Mouse (Mus musculus) naive thymus-derived CD4-positive, alpha-beta T cell, adult 2 months (primary cell): ENCODE data around the gene Rasgrf1.

Source experiments
- DNase-seq: peaks from one replicate; pipeline ENCODE4 v3.0.0-alpha.2; 2011; ENCODE audit warnings: low read depth

The Rasgrf1 gene

DNA sequence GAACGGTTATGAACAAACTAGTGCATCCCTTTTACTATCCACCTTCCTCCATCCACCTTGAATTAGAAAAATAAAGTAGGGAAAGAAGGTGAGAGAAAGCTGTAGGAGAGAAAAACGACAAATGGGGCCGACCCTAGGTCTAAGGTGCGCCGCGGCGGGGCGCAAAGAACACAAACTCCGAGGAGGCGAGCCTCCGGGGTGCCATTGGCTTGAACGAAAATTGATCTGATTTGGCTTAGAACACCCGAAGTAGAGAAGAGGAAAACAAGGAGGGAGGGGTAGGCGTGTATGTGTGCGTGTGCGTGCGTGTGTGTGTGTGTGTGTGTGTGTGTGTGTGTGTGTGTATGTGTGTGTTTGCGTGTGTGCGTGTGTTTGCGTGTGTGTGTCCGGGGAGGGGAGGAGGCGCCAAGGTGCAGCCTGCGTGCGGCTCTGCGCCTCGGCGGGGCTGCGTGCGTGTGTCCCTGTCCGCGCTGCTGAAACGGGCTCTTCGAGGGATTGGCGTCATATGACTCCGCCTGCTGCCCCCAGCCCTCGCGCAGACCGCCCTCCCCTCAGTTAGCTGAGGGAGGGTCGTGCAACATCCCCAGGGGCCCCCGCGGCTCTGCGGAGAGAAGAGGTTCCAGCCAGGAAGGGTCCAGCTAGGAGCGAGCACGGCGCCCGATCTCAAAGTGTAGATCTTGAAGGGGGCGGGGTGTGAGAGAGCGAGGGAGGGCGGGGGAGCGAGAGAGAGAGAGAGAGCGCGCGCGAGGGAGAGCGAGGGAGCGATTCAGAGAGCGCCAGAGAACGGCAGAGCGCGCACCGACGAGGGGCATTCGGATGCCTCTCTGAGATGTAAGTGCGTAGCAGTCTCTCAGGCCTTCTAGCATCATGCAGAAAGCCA, at the start of gene Rasgrf1:
TSS of gene Rasgrf1 (plus strand) at position 778 of the 880 bp plus-strand sequence.
- DNase-seq, result no peak

GRCm38 (mm10) chr9:89860145-89860544, 49.6 kb upstream of the Rasgrf1 start:
- no peak for DNase-seq

DNA sequence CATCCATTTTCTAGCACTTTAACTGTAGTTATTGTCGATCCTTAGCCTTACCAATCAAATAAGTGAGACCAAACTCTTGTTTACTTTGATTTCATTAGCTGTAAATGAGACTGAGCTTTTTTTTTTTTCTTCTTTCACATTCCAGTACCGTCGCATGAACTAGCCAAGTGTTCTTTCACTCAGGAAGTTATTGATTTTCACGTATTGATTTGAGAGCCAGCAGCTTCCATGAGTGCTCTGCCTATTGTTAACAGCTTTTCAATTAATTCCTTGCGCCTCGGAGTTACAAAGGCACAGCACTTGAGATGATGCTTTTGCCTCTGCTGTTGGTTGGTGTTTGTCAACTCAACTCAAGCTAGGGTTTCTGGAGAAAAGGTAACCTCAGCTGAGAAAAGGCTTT, 49.1 kb upstream of the Rasgrf1 start:
- no peak for DNase-seq

DNA sequence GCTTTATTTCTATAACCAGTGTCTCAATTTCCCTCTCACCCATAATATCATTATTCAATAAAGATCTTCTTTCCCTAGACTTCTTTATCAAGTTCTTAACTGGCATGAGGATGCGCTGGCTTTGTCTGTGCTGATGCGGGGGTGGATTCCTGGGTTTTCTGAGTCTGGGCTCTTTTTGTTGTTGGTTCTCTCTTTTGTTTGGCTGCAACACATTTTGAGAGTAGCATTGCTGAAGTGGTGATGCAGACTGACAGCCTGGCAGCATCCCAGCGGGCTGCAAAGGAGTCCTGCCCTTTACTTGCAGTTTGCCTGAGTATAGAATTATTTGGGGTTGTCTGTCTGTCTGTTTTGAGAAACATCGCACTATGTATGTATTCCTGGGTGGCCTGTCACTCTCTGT, 42.6 kb upstream of the Rasgrf1 start:
- no peak for DNase-seq

- DNase-seq, result no peak
These were observed 41.5 kb upstream of the Rasgrf1 start for GRCm38 (mm10) chr9:89868093-89868729.

DNA sequence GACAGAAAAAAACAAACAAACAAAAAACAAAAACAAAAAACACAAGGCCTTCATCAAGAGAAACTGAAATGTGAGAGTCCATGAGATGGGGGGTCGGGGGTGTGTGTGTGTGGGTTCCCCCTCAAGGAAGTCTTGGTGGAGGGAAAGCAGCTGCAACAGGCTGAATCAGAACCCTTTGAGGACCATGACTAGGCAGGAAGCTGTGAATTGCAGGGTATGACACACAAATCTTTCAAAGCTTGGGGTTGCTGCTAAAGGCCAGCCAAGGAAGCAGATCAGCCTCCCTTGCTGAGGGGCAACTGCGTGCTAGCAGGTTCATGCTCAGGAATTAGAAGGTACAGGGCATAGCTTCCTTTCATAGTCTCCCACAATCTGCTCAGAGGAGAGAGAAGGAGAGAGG, 40.1 kb upstream of the Rasgrf1 start:
- DNase-seq, result no peak

DNA sequence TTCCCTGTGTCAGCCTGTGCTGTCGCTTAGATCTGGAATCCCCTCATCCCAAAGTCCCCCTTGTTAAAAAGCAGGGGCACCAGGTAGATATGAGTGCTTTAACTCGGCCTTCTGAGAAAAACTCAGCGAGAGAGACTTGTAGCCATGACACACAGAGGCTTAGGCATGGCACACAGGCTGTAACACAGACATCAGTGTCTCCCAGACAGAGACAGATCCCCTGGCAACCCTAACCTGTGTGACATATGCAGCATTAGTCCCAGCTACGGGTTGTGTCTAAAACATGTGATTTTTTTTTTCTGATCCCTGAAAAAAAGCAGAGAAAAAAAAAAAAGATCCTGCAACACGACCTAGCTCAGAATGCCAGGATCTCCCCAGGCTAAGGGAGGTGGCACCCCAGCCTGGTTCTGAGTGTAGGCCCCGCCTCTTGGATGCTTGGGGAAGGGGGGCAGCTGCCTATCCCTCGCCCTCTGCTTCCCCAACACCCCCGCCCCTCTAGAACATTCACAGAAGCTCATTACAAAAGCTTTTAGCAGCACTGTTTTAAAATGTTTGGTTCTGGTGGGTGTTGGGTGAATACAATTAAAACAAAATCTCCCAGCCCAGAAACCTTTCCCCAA, 39.1 kb upstream of the Rasgrf1 start:
- DNase-seq, result no peak

GRCm38 (mm10) chr9:89872137-89872536, 37.6 kb upstream of the Rasgrf1 start:
- DNase-seq, result no peak

DNA sequence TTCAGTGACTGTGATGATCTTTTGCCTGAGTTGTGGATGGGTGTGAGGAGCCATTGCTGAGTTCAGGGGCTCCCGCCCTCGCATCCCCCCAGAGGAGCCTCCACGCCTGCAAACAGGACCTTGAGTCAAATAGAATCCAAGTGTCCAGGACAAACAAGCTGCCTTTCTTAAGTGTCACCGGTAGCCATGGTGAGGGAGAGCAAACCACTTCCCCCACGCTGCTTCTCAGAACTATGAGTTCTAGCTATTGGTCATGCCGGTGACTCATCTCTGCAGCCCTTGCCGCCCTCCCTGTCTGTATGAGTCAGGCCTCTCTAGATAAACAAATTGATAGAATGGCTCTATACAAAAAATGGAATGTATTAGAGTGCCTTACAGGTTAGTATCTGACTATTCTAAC, 35.3 kb upstream of the Rasgrf1 start:
- DNase-seq, result no peak

DNA sequence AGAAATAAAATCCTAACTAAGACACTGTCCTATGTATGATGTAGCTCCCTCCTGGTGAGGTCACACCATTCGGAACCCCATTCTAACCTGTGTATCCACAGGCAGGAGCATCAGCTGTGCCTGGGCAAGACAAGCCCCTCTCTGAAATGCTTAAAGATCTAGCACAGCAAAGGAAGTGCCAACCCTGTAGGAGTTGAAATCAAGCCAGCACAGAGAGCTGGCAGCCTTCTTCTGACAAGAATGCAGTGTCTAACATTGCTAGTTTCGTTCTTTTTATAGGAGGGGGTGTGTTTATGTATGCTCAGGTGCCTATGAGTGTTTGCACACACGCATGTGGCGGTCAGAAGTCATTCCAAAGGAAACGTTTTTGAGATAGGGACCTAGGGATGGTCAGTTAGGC, 34.2 kb upstream of the Rasgrf1 start:
- no peak for DNase-seq

- no peak for DNase-seq
These were observed 31.2 kb upstream of the Rasgrf1 start for GRCm38 (mm10) chr9:89878471-89879020.

GRCm38 (mm10) chr9:89879574-89879973, 30.1 kb upstream of the Rasgrf1 start:
- no peak for DNase-seq

- DNase-seq, result no peak
These were observed 28.2 kb upstream of the Rasgrf1 start for GRCm38 (mm10) chr9:89881552-89881951.

DNA sequence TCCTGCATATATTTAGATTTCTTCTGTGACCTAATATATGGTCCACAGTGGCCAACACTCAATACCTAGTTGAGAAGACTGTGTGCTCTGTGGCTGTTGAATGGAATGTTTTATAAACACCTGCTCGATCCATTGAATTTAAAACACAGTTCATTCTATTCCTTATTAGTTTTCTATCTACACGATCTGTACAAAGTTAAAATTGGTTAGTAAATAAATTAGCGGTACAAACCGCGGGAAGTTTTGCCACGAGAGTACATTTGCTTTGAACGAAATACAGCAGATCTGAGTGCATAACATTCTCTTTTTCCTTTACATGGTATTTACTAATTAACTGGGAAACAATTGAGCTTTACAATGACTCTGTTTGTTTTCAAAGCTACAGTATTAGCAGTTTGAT, 27.1 kb upstream of the Rasgrf1 start:
- no peak for DNase-seq

- DNase-seq, result no peak
These were observed 23.9 kb upstream of the Rasgrf1 start for GRCm38 (mm10) chr9:89885701-89886218.

DNA sequence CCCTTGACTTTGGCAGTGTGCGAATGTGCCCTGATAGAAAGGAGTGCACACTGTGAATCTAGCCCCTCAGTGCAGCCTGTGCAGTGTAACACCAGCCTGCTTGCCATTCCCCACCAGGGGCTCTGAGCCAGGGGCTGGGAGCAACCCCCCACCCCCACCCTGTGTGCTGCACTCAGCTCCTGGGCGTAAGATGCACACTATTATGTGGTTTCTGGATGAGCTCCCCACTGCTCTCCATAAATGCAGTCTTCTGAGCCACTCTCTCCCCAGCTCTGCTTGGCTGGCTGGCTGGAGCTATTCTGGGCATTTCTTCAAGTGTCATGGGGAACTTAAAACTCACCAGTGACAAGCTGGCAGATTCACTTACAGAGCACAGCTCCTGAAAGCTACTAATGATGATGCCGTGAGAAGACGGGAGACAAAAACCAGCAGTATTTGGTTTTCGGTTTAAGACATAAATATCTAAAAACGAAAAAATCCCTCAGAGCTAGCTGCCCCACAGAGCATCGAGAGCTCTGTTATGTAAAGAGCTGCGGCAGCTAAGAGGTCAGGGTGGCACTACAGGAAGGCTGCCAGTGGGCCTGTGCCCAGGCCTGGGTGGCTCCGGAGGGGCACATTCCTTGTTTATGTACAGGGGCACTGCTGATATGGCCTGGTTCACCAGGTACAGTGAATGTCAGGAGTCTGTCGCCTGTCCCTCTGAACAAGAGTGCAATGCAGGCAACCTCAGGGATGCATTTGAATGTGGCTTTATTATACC, 18.0 kb upstream of the Rasgrf1 start:
- no peak for DNase-seq

DNA sequence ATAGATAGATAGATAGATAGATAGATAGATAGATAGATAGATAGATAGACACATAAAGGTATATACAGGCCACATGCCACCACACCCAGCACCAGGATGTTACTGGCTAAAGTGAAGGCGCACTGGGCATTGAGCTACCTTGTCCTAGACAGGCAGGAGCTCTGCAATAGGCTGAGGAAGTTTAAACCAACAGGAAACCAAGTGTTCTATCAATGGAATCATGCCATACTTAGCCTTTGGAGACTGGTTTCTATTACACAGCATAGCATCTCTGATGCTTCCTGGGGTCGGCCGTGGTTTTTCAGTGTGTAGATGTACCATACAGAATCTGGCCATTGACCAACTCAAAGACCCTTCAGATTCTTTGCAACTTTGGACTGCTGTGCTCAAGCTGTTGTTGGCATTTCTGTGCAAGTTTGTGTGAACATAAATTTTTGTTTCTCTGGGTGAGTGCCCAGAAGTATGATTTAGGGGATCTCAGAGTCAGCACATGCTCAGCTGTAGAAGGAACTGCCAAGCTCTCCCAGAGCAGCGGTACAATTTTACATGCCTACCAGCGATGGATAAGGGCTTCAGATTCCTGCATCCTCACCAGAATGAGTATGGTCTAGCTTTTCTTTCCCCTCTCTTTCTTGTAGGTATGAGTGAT, 17.0 kb upstream of the Rasgrf1 start:
- no peak for DNase-seq

DNA sequence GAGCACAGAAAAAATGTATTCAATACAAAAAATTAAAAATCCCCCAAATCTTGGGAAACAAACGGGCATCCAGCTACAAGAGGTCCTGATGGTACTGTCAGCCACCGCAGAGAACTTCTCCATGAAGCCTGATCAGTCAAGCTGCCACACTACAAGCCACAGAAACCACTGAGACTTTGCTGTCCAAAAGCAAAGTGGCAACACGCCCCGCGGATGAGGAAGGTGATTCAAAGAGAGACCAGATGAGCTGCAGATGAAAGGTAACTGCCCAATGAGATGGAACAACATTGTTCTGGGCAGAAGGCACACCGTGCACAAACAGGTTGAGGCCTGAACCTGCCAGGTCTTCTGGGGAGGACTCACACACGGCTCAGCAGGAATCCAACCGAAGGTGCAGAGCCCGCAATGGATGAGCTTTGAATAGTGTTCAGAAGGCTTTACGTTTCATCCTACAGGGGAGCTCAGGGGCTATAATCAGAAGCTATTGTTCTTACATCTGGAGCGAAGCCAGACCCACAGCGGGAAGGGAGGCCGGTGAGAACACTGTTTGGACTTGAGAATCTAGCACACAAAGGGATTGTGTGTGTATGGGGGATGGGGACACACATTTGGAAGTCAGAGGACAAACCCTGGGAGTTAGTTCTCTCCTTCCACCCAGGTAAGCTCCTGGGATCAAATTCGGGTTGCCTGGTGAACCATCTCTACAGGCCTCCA, 9.4 kb upstream of the Rasgrf1 start:
- no peak for DNase-seq

- DNase-seq, result no peak
These were observed 8.5 kb upstream of the Rasgrf1 start for GRCm38 (mm10) chr9:89901184-89901583.

DNA sequence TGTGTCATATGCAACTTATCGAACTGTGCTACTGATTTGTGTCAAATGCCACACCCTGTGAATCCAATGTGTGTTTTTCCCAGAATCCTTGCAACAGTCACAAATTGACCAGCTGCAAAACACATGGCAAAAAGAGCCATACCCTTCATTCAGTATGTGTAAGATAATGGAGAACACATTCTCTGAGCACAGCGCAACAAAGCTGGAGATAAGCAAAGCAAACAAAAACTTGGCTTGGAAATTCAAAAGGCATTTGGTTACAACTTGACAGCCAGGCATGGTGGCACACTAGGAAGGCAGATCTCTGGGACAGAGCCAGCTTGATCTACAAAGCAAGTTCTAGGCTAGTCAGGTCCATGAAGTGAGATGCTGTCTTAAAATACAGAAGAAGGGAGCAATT, 6.9 kb upstream of the Rasgrf1 start:
- DNase-seq, result no peak

- no peak for DNase-seq
These were observed 3.1 kb upstream of the Rasgrf1 start for GRCm38 (mm10) chr9:89906645-89907044.
